Mouse (Mus musculus): Measurements from ENCODE around the gene Carmil3. TPM values are rescaled to one million over a fixed set of nuclear protein-coding genes. Genes with fewer than 3 reads are reported as not detected.

Carmil3 gene
- polyA plus RNA-seq, 2 experiments from 2014 or later: not detected

- no peak for ATAC-seq
Measured at GRCm38 (mm10) chr14:55495509-55496240, 5.2 kb downstream of the Carmil3 start.

DNA sequence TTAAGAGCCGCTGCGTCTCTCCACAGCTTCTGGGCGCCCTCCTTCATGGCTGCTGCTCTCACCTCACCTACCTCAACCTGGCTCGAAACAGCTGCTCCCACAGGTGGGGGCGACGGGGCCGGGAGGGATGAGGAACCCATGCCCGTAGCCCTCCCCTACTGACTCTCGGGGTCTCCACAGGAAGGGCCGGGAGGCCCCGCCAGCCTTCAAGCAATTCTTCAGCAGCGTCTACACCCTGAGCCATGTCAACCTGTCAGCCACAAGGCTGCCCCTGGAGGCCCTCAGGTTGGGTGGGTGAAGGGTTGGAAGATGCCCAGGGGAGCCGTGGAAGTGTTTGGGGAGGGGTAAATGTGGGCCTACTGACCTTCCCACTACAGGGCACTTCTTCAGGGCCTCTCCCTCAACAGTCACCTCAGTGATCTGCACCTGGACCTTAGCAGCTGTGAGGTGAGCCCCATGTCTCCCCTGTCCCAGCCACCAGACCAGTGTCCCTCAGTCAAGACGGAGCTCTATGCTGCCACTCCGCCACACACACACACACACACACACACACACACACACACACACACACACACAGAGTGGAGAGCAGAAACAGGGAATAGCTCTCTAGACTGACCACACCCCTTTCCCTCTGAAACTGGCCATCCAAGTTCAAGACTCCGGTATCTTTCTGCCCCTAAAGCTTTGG, 6.5 kb downstream of the Carmil3 start:
- no peak for ATAC-seq

GRCm38 (mm10) chr14:55497449-55497821, 7.0 kb downstream of the Carmil3 start:
- peak; percentile 97 for ATAC-seq

DNA sequence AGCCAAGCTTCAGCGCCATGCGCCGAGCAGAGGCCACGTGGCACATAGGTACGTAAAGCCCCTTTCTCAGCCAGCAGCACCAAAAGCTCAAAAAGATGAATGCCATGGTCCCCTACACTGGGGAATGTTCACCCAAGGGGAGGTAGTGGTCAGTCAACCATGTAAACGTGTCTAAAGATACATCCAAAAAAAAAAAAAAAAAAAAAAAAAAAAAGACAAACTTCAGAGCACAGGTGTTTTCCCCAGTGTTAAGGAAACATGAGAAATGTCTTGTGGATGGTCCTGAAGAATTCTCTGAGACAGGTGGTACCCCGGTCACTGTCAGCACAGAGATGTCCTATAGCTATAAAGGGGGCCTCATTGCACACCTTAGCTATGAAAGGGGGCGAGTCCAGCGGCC, 15.2 kb downstream of the Carmil3 start:
- no peak for ATAC-seq

DNA sequence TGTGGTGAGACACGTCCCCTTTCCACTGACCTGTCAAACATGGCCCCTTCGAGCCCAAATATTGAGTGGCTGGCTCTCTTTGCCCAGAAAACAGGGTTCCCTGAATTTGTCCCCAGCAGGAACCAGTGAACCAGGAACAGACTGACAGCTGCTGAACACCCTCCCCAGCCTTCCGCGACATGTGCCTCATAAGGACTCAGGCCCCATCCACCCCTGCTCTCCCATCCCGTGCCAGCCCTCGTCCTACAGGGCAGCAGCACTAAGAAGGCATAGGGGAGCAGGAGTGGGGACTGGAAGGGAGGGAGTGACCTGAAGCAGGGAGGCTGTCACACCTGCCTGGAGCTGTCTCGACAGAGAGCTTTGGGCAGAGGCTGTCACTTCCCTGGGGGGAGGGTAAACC, 17.4 kb downstream of the Carmil3 start:
- ATAC-seq: no peak

- ATAC-seq: no peak
Measured at GRCm38 (mm10) chr14:55509540-55509939, 19.1 kb downstream of the Carmil3 start.

GRCm38 (mm10) chr14:55510125-55510731, 19.8 kb downstream of the Carmil3 start, which contains the start of gene Cpne6:
TSS of gene Cpne6 (plus strand) at chr14:55510445.
- ATAC-seq: no peak

DNA sequence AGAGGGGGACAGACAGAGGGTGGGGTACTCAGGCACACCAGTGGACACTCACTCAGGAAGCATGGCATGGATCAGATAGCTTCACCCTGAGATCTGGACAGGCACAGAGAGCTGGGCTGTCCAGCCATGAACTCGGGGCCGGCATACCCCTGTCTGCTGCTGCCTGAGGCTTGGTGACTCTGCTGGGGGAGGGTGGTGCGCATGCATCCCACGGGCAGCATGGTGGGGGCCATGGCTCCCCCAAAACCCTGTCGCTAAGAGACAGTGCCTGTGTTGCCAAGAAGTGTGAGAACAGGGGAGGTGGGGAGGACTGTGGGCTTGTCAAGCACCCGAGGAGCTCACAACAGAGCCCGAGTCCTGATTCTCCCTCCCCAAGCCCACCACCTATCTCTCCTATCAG, 20.6 kb downstream of the Carmil3 start:
- ATAC-seq: no peak

- no peak for ATAC-seq
Measured at GRCm38 (mm10) chr14:55513927-55514326, 23.5 kb downstream of the Carmil3 start.

GRCm38 (mm10) chr14:55515846-55516245, 25.4 kb downstream of the Carmil3 start:
- no peak for ATAC-seq

GRCm38 (mm10) chr14:55518897-55519296, 28.4 kb downstream of the Carmil3 start:
- no peak for ATAC-seq

DNA sequence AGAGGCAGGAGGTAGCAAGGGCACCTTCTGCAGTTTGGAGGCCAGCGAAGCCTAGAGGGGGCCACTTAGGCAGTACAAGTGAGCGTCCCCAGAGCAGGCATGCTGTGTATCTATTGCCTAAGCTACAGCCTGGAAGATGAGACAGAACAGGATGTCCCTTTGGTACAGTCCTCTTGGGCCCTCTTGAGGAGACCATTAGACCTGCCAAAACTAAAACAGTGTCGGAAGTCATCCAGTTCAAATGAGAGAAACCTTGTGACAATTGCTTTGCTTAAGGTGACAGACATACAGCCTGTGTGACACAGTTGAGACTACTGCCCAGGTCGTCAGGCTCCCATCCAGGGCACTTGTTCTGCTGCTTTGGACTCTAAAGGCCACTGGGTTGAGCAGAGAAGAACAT, 29.2 kb downstream of the Carmil3 start:
- no peak for ATAC-seq

- ATAC-seq: no peak
Measured at GRCm38 (mm10) chr14:55520451-55521361, 30.3 kb downstream of the Carmil3 start.

DNA sequence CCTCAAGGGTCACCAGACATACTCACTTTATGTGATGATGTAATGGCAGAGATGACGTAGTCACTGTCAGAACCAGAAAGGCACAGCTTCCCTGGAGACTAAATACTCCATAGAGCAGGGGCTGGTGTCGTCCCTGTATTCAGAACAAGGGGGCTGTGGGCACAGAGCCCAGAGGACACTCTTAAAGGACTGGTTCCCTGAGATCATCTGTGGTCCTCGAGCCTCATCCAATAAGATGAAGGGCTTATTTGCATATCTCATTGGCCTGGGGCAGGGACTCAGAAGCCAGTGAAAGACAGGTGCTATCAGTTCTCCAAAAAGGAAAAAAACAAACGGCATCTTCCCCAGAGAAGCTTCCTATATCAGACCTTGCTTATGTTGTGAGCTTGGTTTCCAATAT, 33.6 kb downstream of the Carmil3 start:
- no peak for ATAC-seq

DNA sequence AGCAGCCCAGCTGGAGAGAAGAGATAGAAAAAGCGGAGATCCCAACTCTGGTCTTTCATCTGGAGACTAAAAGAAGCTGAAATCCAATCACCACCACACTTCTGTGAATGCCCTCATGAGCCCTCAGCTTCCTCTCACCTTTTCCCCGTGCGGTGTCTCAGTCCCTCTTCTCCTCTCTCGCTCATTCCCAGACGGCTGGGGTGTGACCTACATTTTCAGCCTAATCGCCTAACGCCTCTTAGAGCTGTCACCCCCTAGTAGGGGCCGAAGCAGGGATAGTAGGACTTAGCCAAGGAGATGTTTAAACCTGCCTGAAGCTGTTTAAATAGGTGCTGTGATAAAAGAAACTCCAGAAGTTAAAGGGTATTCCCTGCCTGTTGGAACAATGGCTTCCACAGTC, 34.3 kb downstream of the Carmil3 start, which contains the start of gene Nrl:
Nrl (minus strand) TSS at position 197 of the 400 bp plus-strand sequence.
- ATAC-seq: no peak

DNA sequence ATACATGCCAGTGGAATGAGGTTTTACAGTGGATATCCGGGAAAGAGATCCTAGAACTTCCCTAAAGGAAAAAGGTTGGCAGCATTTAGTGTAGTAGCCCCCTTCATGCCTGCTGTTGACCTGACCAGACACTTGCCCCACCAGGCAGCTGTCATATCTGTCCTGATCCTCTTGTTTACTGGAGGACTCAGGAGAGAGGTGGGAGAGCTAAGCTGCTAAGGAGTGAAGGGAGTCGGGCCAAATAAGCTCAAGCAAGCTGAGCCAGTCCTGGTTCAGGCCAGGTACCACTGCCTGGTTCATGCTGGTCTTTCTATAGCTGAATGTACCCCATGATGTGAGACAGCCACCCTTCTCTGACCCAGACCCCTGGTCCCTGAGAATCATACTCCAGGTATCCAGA, 36.2 kb downstream of the Carmil3 start:
- no peak for ATAC-seq

DNA sequence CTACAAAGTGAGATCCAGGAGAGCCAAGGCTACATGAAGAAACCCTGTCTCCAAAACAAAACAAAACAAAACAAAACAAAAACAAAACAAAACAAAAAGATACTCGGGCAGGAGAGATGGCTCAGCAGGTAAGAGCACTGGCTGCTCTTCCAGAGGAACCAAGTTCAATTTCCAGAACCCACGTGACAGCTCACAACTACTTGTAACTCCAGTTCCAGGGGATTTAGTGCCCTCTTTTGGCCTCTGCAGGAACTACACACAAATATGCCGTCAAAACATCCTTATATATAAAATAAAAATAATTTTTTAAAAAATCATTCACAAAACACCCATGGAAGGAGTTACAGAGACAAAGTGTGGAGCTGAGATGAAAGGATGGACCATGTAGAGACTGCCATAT, 37.5 kb downstream of the Carmil3 start:
- peak; percentile 37 for ATAC-seq

- no peak for ATAC-seq
Measured at GRCm38 (mm10) chr14:55536116-55536745, 45.8 kb downstream of the Carmil3 start.

GRCm38 (mm10) chr14:55540067-55540786, 49.8 kb downstream of the Carmil3 start, which contains the start of gene Pck2:
TSS of gene Pck2 (plus strand) at chr14:55540266.
- ATAC-seq: peak; percentile 83

GRCm38 (mm10) chr14:55540787-55541321, 50.4 kb downstream of the Carmil3 start:
- ATAC-seq: peak; percentile 48

DNA sequence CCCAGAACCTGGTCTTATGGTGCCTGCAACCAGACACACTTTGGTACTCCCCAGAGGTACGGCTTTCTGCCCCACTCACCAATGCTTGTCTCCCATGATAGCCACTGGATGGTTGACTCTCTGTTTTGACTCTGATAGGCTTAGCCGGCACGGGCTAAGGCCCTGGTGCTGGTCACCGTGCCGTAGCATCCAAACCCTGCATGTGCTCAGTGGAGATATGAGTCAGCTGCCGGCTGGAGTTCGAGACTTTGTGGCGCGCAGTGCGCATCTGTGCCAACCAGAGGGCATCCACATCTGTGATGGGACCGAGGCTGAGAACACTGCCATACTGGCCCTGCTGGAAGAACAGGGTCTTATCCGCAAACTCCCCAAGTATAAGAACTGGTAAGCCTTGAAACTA, 51.8 kb downstream of the Carmil3 start:
- ATAC-seq: no peak
